Mouse (Mus musculus) kidney, postnatal 4 days (tissue): ENCODE measurements at regions not wholly inside any gene's neighbourhood (a gene's known extent, or its start where the extent isn't known, plus 50 kb on each side); places are given as distances from the start of the nearest gene placed in this dataset.
A peak's percentile ranks its signal among the peaks of the same experiment; 100 is the strongest.

Source experiments
- DNase-seq, 2 experiments: peaks; one replicate each; pipeline ENCODE4 v3.0.0; 2021; ENCODE audit warnings: mixed read lengths in 2 of 2

GRCm38 (mm10) chr8:107865744-107866143 lies 76.7 kb upstream of the Zfhx3 start:
- no peak for DNase-seq

DNA sequence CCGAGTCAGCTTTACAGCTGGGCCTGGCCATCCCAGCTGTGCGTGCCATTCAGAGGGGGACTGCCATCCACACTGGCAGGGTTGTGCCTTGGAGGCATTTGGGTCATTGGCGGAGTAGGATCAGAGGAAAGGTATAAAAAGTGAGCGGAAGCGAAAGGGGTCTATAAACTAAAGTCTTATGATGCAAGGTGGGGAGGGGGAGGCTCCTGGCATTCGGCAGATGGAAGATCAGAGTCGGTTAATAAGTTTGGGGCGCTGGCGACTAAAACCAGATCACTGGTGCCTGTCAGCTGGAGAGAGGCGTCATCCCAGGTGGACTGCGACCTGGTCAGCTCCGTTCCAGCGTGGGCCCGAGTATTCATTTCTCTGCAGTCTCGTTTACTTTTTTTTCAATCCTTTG lies 70.7 kb upstream of the Zfhx3 start:
- DNase-seq: no peak

DNA sequence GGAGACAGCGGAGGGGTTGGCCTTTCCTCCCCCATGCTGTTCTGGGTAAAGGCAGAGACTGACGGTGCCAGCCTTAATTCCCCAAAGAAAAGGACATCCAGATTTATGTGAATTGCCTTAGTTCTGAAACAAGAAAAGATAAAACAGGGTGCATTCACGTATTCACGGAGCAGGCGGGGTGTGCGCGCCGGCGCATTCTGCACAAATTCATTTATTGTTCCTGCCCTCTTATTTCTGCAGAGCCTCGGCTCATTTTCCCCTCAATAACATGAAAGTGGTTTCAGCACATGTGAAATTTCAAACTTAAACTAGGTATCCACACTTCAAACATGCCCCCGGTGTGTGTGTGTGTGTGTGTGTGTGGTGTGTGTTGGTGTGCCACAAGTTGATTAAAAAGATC lies 70.3 kb upstream of the Zfhx3 start:
- DNase-seq: no peak

DNA sequence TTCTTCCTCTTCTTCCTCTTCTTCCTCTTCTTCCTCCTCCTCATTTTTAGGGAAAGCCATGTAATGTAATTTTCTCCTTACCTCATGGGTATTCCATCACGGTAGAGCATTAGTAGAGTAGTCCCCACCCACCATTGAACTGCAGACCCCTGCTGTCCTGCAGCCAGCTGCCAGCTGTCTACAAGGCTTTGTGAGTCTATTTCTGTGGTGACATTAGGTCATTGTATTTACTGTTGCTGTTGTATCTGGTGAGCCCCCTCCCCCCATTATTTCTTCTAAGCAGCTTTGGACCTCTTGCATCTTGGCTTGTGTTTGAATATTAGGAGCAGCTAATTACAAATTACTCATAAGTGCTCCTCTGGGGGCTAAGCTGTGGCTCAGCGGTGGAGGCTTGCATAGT lies 66.0 kb upstream of the Zfhx3 start:
- DNase-seq: peak in 1 of 2 experiments; percentile 14

DNA sequence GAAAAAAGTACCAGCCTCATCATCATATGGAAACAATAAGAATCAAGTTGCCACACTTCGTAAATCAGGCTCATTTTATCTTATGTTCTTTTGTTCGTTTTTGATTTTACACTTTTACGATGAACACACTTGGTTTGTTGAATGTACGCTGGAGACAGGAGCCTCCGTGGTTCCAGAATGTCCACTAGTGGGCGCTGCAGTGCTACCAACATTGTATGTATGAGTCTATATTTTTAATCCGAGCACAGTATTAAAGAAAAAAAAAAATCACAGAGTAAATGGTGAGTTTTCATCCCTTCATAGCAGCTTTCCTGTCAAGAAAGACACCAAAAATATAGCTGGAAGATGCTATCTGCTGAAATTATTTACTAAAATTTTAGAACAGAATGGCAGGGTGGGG lies 60.6 kb upstream of the Zfhx3 start:
- DNase-seq: peak; percentile 86 to 87

DNA sequence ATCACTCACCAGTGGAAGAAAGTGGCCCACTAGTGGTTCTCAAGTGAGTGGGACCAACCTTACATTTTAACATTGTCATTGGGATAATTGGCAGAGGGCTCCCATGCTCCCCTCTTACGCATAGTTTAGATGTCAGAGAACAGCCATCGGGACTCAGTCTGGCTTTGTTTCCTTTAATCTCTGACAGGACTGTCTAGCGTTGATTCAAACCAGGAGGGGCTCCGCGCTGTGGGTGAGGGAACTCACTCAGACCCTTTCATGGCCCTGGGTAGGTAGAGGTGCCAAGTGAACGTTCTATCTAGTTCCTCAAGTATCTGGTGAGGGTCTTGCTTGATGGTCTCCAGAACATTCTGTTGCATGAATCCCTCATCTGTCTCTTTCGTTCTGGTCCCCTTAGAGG lies 56.9 kb upstream of the Zfhx3 start:
- DNase-seq: peak in 1 of 2 experiments; percentile 15

GRCm38 (mm10) chr8:107885971-107886370 lies 56.5 kb upstream of the Zfhx3 start:
- DNase-seq: peak; percentile 58 to 66

GRCm38 (mm10) chr8:107886516-107887253 lies 55.8 kb upstream of the Zfhx3 start:
- DNase-seq: no peak

- DNase-seq: no peak
Observed at GRCm38 (mm10) chr8:107887333-107887732, 55.1 kb upstream of the Zfhx3 start.

DNA sequence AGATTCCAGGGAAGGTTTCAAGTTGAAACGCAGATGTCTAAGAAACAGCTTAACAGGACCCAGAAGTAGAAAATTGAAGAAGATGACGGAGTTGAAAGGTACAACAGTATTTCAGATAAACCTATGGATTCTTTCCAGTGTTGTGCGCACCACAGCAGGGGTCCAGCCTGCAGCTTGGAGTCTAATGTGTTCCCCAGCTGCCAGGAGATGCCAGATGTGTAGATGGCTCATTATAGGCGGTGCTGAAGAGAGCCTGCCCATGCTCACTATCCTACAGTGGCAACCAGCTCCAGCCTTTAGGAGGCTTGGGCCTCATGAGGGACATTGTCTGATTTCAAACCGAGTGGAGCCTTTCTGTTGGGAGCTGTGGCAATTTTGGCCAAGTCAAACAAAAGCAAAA lies 51.5 kb upstream of the Zfhx3 start:
- no peak for DNase-seq
